Mouse (Mus musculus): ENCODE results near the gene Cited4. TPM values are rescaled to one million over a fixed set of nuclear protein-coding genes. Genes with fewer than 3 reads are reported as not detected.
A peak's percentile ranks its signal among the peaks of the same experiment; 100 is the strongest.

The Cited4 gene
- 11.1 and 11.7 TPM in 2 replicates for total RNA-seq (2014; rRNA removed)
- polyA plus RNA-seq (2015; fragmentation: Nextera tagmentation; extraction: Ambion mirVana): 5.3 and 5.4 TPM in 2 replicates

- peak within 1 kb of the TSS; percentile 70 for H3K9ac ChIP-seq (replicated peaks; ENCODE audit: low read length)
- peak within 1 kb of the TSS; percentile 56; the same call in 1 of the 2 replicates for H3K27ac ChIP-seq
- no peaks in the 10 kb centered on the region for H3K27me3 ChIP-seq (ENCODE audit: insufficient read depth, low read length)
- H3K4me3 ChIP-seq (ENCODE audit: low read length): peak within 1 kb of the TSS; percentile 55
- H3K36me3 ChIP-seq (ENCODE audit: insufficient read depth, low read length): no peaks in the 10 kb centered on the region
- WGBS: under 1% methylated on average over 50 of the region's 50 CpGs
- no peak for TF ChIP-seq CTCF (IDR thresholded peaks at IDR 0.05; ENCODE audit: low read depth)
- H3K4me2 ChIP-seq (ENCODE audit: low read depth, low read length): peak within 1 kb of the TSS; percentile 99
- peak; percentile 90 for DNase-seq (ENCODE audit: low spot score)
- ATAC-seq: peak; percentile 87
- H3K4me1 ChIP-seq (ENCODE audit: insufficient read depth, low read length): no peaks in the 10 kb centered on the region
- no peaks in the 10 kb centered on the region for H3K9me3 ChIP-seq (ENCODE audit: low read length)
Measured at GRCm38 (mm10) chr4:120666358-120667024, at the start of gene Cited4. TSS of gene Cited4 (plus strand) at chr4:120666572.

GRCm38 (mm10) chr4:120627728-120628127 is 38.6 kb upstream of the Cited4 start:
- WGBS: 91% methylated on average over 6 of the region's 6 CpGs
- ATAC-seq: no peak
- TF ChIP-seq CTCF (IDR thresholded peaks at IDR 0.05; ENCODE audit: low read depth): no peak

GRCm38 (mm10) chr4:120630218-120630931 is 36.0 kb upstream of the Cited4 start:
- H3K4me3 ChIP-seq (ENCODE audit: low read length): no peak overlapping the region
- WGBS: 77% methylated on average over 8 of the region's 8 CpGs
- ATAC-seq (no peak), DNase-seq (ENCODE audit: low spot score) (no peak)
- no peaks in the 10 kb centered on the region for H3K9me3 ChIP-seq (ENCODE audit: low read length)
- H3K4me1 ChIP-seq (ENCODE audit: insufficient read depth, low read length): no peaks in the 10 kb centered on the region
- H3K36me3 ChIP-seq (ENCODE audit: insufficient read depth, low read length): no peaks in the 10 kb centered on the region
- H3K27ac ChIP-seq: no peak overlapping the region
- TF ChIP-seq CTCF (IDR thresholded peaks at IDR 0.05; ENCODE audit: low read depth): no peak
- H3K4me2 ChIP-seq (ENCODE audit: low read depth, low read length): no peak overlapping the region
- H3K9ac ChIP-seq (replicated peaks; ENCODE audit: low read length): no peak overlapping the region
- no peaks in the 10 kb centered on the region for H3K27me3 ChIP-seq (ENCODE audit: insufficient read depth, low read length)

More at GRCm38 (mm10) chr4:120627728-120628127, 38.6 kb upstream of the Cited4 start:
- Histone ChIP-seq H3K4me3 (ENCODE audit: low read length) (no peak overlapping the region), H3K9ac (replicated peaks; ENCODE audit: low read length) (no peak overlapping the region), H3K4me2 (ENCODE audit: low read depth, low read length) (no peak overlapping the region), H3K36me3 (ENCODE audit: insufficient read depth, low read length) (no peaks in the 10 kb centered on the region), H3K27me3 (ENCODE audit: insufficient read depth, low read length) (no peaks in the 10 kb centered on the region), H3K9me3 (ENCODE audit: low read length) (no peaks in the 10 kb centered on the region), H3K27ac (no peak overlapping the region), H3K4me1 (ENCODE audit: insufficient read depth, low read length) (no peaks in the 10 kb centered on the region)
- no peak for DNase-seq (ENCODE audit: low spot score)

- Histone ChIP-seq H3K9ac (replicated peaks; ENCODE audit: low read length) (no peak overlapping the region), H3K9me3 (ENCODE audit: low read length) (no peaks in the 10 kb centered on the region), H3K4me3 (ENCODE audit: low read length) (no peak overlapping the region), H3K27me3 (ENCODE audit: insufficient read depth, low read length) (no peaks in the 10 kb centered on the region), H3K36me3 (ENCODE audit: insufficient read depth, low read length) (no peaks in the 10 kb centered on the region), H3K4me2 (ENCODE audit: low read depth, low read length) (no peak overlapping the region), H3K27ac (no peak overlapping the region), H3K4me1 (ENCODE audit: insufficient read depth, low read length) (no peaks in the 10 kb centered on the region)
- DNase-seq (ENCODE audit: low spot score) (no peak), ATAC-seq (no peak)
- 79% methylated on average over 6 of the region's 6 CpGs for WGBS
- no peak for TF ChIP-seq CTCF (IDR thresholded peaks at IDR 0.05; ENCODE audit: low read depth)
Measured at GRCm38 (mm10) chr4:120631828-120632227, 34.5 kb upstream of the Cited4 start.

GRCm38 (mm10) chr4:120635351-120635750 is 31.0 kb upstream of the Cited4 start:
- Histone ChIP-seq H3K27me3 (ENCODE audit: insufficient read depth, low read length) (no peaks in the 10 kb centered on the region), H3K4me2 (ENCODE audit: low read depth, low read length) (no peak overlapping the region), H3K9ac (replicated peaks; ENCODE audit: low read length) (no peak overlapping the region), H3K4me3 (ENCODE audit: low read length) (no peak overlapping the region), H3K27ac (no peak overlapping the region), H3K4me1 (ENCODE audit: insufficient read depth, low read length) (no peaks in the 10 kb centered on the region), H3K36me3 (ENCODE audit: insufficient read depth, low read length) (no peaks in the 10 kb centered on the region), H3K9me3 (ENCODE audit: low read length) (no peaks in the 10 kb centered on the region)
- no peak for TF ChIP-seq CTCF (IDR thresholded peaks at IDR 0.05; ENCODE audit: low read depth)
- WGBS: 89% methylated on average over 2 of the region's 2 CpGs
- ATAC-seq (no peak), DNase-seq (ENCODE audit: low spot score) (no peak)

- ATAC-seq: no peak
Measured at GRCm38 (mm10) chr4:120641946-120642345, 24.4 kb upstream of the Cited4 start.

More at GRCm38 (mm10) chr4:120641946-120642345, 24.4 kb upstream of the Cited4 start:
- Histone ChIP-seq H3K27me3 (ENCODE audit: insufficient read depth, low read length) (no peaks in the 10 kb centered on the region), H3K36me3 (ENCODE audit: insufficient read depth, low read length) (no peaks in the 10 kb centered on the region), H3K9me3 (ENCODE audit: low read length) (no peaks in the 10 kb centered on the region), H3K4me3 (ENCODE audit: low read length) (no peak overlapping the region), H3K27ac (no peak overlapping the region), H3K4me1 (ENCODE audit: insufficient read depth, low read length) (no peaks in the 10 kb centered on the region), H3K9ac (replicated peaks; ENCODE audit: low read length) (no peak overlapping the region), H3K4me2 (ENCODE audit: low read depth, low read length) (no peak overlapping the region)
- no peak for DNase-seq (ENCODE audit: low spot score)
- WGBS: 92% methylated on average over 6 of the region's 6 CpGs
- no peak for TF ChIP-seq CTCF (IDR thresholded peaks at IDR 0.05; ENCODE audit: low read depth)
